ENCODE assay signal across 8 mouse cellular contexts in genomic region chr2:71652261-71652801, GRCm38 (mm10).
DNase-seq lines count a peak whose midpoint lies in the region; ATAC-seq lines count a peak whose summit lies in the region.

No protein-coding gene starts in this region.

- no peak overlapping the region for H3K9ac ChIP-seq in forebrain, embryonic 14.5 days (ENCODE audit: low read length)
- H3K9ac ChIP-seq in hindbrain, embryonic 15.5 days = no peak overlapping the region
- H3K9ac ChIP-seq in midbrain, embryonic 15.5 days = no peak overlapping the region

- intact Hi-C loops in left cerebral cortex, postnatal 36 days (cut with DNase I) = loop anchor here (2.0 kb wide), 1 partner anchor 160 kb away; no protein-coding TSS in a partner anchor

- 5% methylated on average over 9 of the region's 9 CpGs for WGBS in forebrain, embryonic 14.5 days
- 14% methylated on average over 9 of the region's 9 CpGs for WGBS in hindbrain, embryonic 15.5 days
- WGBS in midbrain, embryonic 15.5 days = 9% methylated on average over 9 of the region's 9 CpGs

- no peak overlapping the region for H3K4me3 ChIP-seq in forebrain, embryonic 14.5 days (ENCODE audit: low read depth, low read length)
- no peak overlapping the region for H3K4me3 ChIP-seq in hindbrain, embryonic 15.5 days
- no peak overlapping the region for H3K4me3 ChIP-seq in midbrain, embryonic 15.5 days

- DNase-seq in 416B (ENCODE audit: low read depth) = peak; percentile 94
- DNase-seq in MN1 (ENCODE audit: low spot score) = peak; percentile 82
- DNase-seq in forebrain, embryonic 14.5 days (ENCODE audit: low spot score) = peak; percentile 74
- peak; percentile 57 to 73 for DNase-seq in left cerebral cortex, postnatal 36 days (ENCODE audit: low spot score in 2 of 2)
- peak; percentile 28 to 36 for DNase-seq in urinary bladder, postnatal 36 days (ENCODE audit: low spot score in 2 of 2)
- no peak for DNase-seq in adipocyte (ENCODE audit: low spot score)

- H3K36me3 ChIP-seq in forebrain, embryonic 14.5 days (ENCODE audit: control insufficient read depth, insufficient read depth, low read length) = no peaks in the 10 kb centered on the region
- H3K36me3 ChIP-seq in hindbrain, embryonic 15.5 days = no peaks in the 10 kb centered on the region
- no peaks in the 10 kb centered on the region for H3K36me3 ChIP-seq in midbrain, embryonic 15.5 days (replicated peaks)

- peak; percentile 46; the same call in 1 of the 2 replicates for ATAC-seq in forebrain, embryonic 14.5 days
- no peak for ATAC-seq in hindbrain, embryonic 15.5 days (ENCODE audit: low FRiP score, low read depth)
- peak; percentile 45 for ATAC-seq in midbrain, embryonic 15.5 days (replicated peaks)

- H3K4me1 ChIP-seq in forebrain, embryonic 14.5 days (ENCODE audit: control insufficient read depth, insufficient read depth, low read length) = peaks cover 29% of the 10 kb centered on the region
- peaks cover 33% of the 10 kb centered on the region for H3K4me1 ChIP-seq in hindbrain, embryonic 15.5 days (replicated peaks)
- peaks cover 31% of the 10 kb centered on the region for H3K4me1 ChIP-seq in midbrain, embryonic 15.5 days

- no peaks in the 10 kb centered on the region for H3K9me3 ChIP-seq in forebrain, embryonic 14.5 days (replicated peaks; ENCODE audit: control insufficient read depth, low read length)
- H3K9me3 ChIP-seq in hindbrain, embryonic 15.5 days = no peaks in the 10 kb centered on the region
- no peaks in the 10 kb centered on the region for H3K9me3 ChIP-seq in midbrain, embryonic 15.5 days

- H3K4me2 ChIP-seq in forebrain, embryonic 14.5 days (ENCODE audit: low read length) = no peak overlapping the region
- H3K4me2 ChIP-seq in hindbrain, embryonic 15.5 days = no peak overlapping the region; the same call in 1 of the 2 replicates
- peak overlapping the region; percentile 17; the same call in 1 of the 2 replicates for H3K4me2 ChIP-seq in midbrain, embryonic 15.5 days

- H3K27me3 ChIP-seq in forebrain, embryonic 14.5 days (replicated peaks; ENCODE audit: control insufficient read depth, insufficient read depth, low read length) = no peaks in the 10 kb centered on the region
- no peaks in the 10 kb centered on the region for H3K27me3 ChIP-seq in hindbrain, embryonic 15.5 days
- H3K27me3 ChIP-seq in midbrain, embryonic 15.5 days (replicated peaks) = no peaks in the 10 kb centered on the region

- H3K27ac ChIP-seq in forebrain, embryonic 14.5 days (ENCODE audit: low read depth, low read length) = peak overlapping the region; percentile 45; the same call in 1 of the 2 replicates
- H3K27ac ChIP-seq in hindbrain, embryonic 15.5 days (replicated peaks) = peak overlapping the region; percentile 33
- peak overlapping the region; percentile 52 for H3K27ac ChIP-seq in midbrain, embryonic 15.5 days
